Mouse (Mus musculus) left cerebral cortex, postnatal 36 days (tissue): Measurements from ENCODE around the gene Vstm5. TPM values are rescaled to one million over a fixed set of nuclear protein-coding genes. Genes with fewer than 3 reads are reported as not detected.

Experiments
- DNase-seq, 2 experiments: peaks; one replicate each; pipeline ENCODE4 v3.0.0; 2021 to 2022; ENCODE audit warnings: low spot score in 2 of 2, mixed read lengths in 1 of 2
- intact Hi-C: fragments of 180-260 bp; cut with DNase I; formaldehyde crosslinking; loops from one replicate; pipeline ENCODE4 v1.15.1; 2025
- total RNA-seq, 2 experiments: library from RNA; stranded (reverse); gene quantifications; 2 replicates each; pipeline ENCODE4 v1.2.3; 2021

Gene Vstm5
- total RNA-seq, 2 experiments from 2014 or later = 8.5 to 9.8 TPM

DNA sequence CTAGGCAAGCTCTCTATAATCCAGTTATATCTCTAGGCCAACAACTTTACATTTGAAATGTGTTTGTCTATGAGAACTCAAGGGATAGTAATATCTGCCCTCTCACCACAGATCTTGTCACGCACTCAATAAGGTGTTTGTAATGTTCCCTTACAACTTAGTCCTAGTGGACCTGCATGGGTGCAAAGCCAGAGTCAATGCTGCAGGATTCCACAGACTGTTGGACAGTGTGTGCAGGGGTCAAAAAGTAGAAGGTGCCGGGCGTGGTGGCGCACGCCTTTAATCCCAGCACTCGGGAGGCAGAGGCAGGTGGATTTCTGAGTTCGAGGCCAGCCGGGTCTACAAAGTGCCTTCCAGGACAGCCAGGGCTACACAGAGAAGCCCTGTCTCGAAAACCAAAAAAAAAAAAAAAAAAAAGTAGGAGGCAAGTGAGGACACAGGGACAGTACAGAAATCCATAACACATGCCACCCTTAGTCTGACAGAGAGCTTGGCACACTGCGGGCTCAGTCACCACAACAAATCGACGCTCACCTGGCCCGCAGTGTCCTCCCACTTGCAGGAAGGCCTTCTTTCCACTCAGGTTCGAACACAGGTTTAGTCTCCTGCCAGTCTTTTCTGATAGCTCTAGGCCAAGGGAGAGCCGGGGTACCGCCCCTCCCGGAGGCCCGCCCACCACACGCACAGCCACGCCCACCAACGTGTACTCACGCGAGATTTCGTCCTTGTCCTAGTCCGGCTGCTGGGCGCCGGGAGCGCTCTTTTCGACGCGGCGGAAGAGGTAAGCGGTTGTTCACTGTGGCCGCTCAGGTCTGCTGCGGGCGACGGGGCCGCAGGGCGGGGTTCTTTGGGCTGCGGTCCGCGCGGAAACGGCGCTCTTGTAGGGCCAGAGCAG, 66.9 kb downstream of the Vstm5 start, which contains the start of gene Taf1d:
TSS of gene Taf1d (plus strand) at position 712 of the 895 bp plus-strand sequence.
- intact Hi-C loops = loop anchor here (1.0 kb wide), 1 partner anchor 26 kb away; the partner anchor contains the start of gene Med17

GRCm38 (mm10) chr9:15306398-15307119, 67.7 kb downstream of the Vstm5 start, which contains the start of gene 4931406C07Rik:
TSS of gene 4931406C07Rik (minus strand) at chr9:15306448.
- intact Hi-C loops = loop anchor here (1.0 kb wide), 1 partner anchor 27 kb away; the partner anchor contains the start of gene Med17
- DNase-seq = no peak

More for the DNA sequence above, 66.9 kb downstream of the Vstm5 start, which contains the start of gene Taf1d:
- peak; percentile 94 to 96 for DNase-seq

GRCm38 (mm10) chr9:15307257-15307656, 68.4 kb downstream of the Vstm5 start:
- no peak for DNase-seq
- intact Hi-C loops = no loop called here

GRCm38 (mm10) chr9:15308254-15308653, 69.4 kb downstream of the Vstm5 start:
- intact Hi-C loops = no loop called here
- no peak for DNase-seq

Other genes starting within 250 kb of the Vstm5 start
- 10 to 100 TPM; 27.0 to 30.3 TPM for gene Panx1, start 193.6 kb upstream of the Vstm5 start, total RNA-seq
- gene Hephl1, start 126.9 kb upstream of the Vstm5 start, total RNA-seq = not detected
- gene Med17, start 40.9 kb downstream of the Vstm5 start, total RNA-seq = 10 to 100 TPM; 35.8 to 42.8 TPM
- gene Taf1d, start 67.2 kb downstream of the Vstm5 start, total RNA-seq = 10 to 100 TPM; 29.6 to 33.9 TPM
- 10 to 100 TPM; 18.1 to 24.5 TPM for gene 4931406C07Rik, start 67.4 kb downstream of the Vstm5 start, total RNA-seq
- gene Cep295, start 118.7 kb downstream of the Vstm5 start, total RNA-seq = 10 to 100 TPM; 17.1 to 30.2 TPM